Mouse (Mus musculus) bone marrow macrophage, adult 2 months (primary cell): ENCODE results near the gene Fam155a.

Experiments used
- CTCF ChIP-seq: IDR thresholded peaks from 2 replicates; pipeline ENCODE4 v1.5.1; 2012; ENCODE audit warnings: low read depth, mild to moderate bottlenecking, low read length, moderate library complexity
- POLR2A ChIP-seq: IDR thresholded peaks from 2 replicates; pipeline ENCODE4 v1.6.1; 2012; ENCODE audit warnings: mild to moderate bottlenecking, low read depth, low read length, borderline replicate concordance

GRCm38 (mm10) chr8:9596003-9596402, 175.0 kb downstream of the Fam155a start:
- TF ChIP-seq CTCF = no peak
- TF ChIP-seq POLR2A = no peak
